Mouse (Mus musculus): ENCODE results near the gene Rnf24. TPM values are rescaled to one million over a fixed set of nuclear protein-coding genes. Genes with fewer than 3 reads are reported as not detected.

Gene Rnf24
- polyA plus RNA-seq, 1 experiment from 2014 or later: 13.9 TPM

GRCm38 (mm10) chr2:131254329-131254713 lies 98.4 kb downstream of the Rnf24 start:
- Histone ChIP-seq H3K36me3 (ENCODE audit: control insufficient read depth, insufficient read depth, low read length) (no peaks in the 10 kb centered on the region), H3K4me3 (ENCODE audit: low read depth, low read length) (no peak overlapping the region), H3K27me3 (replicated peaks; ENCODE audit: control insufficient read depth, insufficient read depth, low read length) (no peaks in the 10 kb centered on the region), H3K4me2 (ENCODE audit: low read length) (no peak overlapping the region), H3K9me3 (replicated peaks; ENCODE audit: control insufficient read depth, low read length) (no peaks in the 10 kb centered on the region), H3K27ac (ENCODE audit: low read depth, low read length) (no peak overlapping the region), H3K4me1 (ENCODE audit: control insufficient read depth, insufficient read depth, low read length) (no peaks in the 10 kb centered on the region), H3K9ac (ENCODE audit: low read length) (no peak overlapping the region)
- WGBS: 79% methylated on average over 2 of the region's 2 CpGs
- ATAC-seq: no peak
- no peak for DNase-seq (ENCODE audit: low spot score)

GRCm38 (mm10) chr2:131253681-131254328 lies 98.9 kb downstream of the Rnf24 start:
- Histone ChIP-seq H3K27ac (ENCODE audit: low read depth, low read length) (no peak overlapping the region), H3K9ac (ENCODE audit: low read length) (no peak overlapping the region), H3K4me3 (ENCODE audit: low read depth, low read length) (no peak overlapping the region), H3K27me3 (replicated peaks; ENCODE audit: control insufficient read depth, insufficient read depth, low read length) (no peaks in the 10 kb centered on the region), H3K9me3 (replicated peaks; ENCODE audit: control insufficient read depth, low read length) (no peaks in the 10 kb centered on the region), H3K4me2 (ENCODE audit: low read length) (no peak overlapping the region), H3K36me3 (ENCODE audit: control insufficient read depth, insufficient read depth, low read length) (no peaks in the 10 kb centered on the region), H3K4me1 (ENCODE audit: control insufficient read depth, insufficient read depth, low read length) (no peaks in the 10 kb centered on the region)
- WGBS: 39% methylated on average over 7 of the region's 7 CpGs
- DNase-seq (ENCODE audit: low spot score) (peak; percentile 59), ATAC-seq (no peak)

Small RNA genes within 50 kb of the gene (microRNA-seq; reads per million reads assigned to microRNA genes)
- gene Mir103-2: 52.8 reads per million, percentile 50 among the genes with 10 or more reads in this experiment

Other genes starting within 250 kb of the Rnf24 start
- 1.6 and 1.8 TPM in 2 replicates for gene Hspa12b, start 225.6 kb downstream of the Rnf24 start, polyA plus RNA-seq (2014; fragmentation: Nextera tagmentation; extraction: Ambion mirVana)
- not detected in 2 replicates for gene Gm11037, start 219.4 kb downstream of the Rnf24 start, polyA plus RNA-seq (2014; fragmentation: Nextera tagmentation; extraction: Ambion mirVana)
- gene 1700037H04Rik, start 192.8 kb downstream of the Rnf24 start, polyA plus RNA-seq (2014; fragmentation: Nextera tagmentation; extraction: Ambion mirVana): 110 and 112 TPM in 2 replicates
- gene Cenpb, start 172.8 kb downstream of the Rnf24 start, polyA plus RNA-seq (2014; fragmentation: Nextera tagmentation; extraction: Ambion mirVana): 9.3 and 9.7 TPM in 2 replicates
- 30.0 and 32.0 TPM in 2 replicates for gene Cdc25b, start 165.9 kb downstream of the Rnf24 start, polyA plus RNA-seq (2014; fragmentation: Nextera tagmentation; extraction: Ambion mirVana)
- gene Spef1, start 165.6 kb downstream of the Rnf24 start, polyA plus RNA-seq (2014; fragmentation: Nextera tagmentation; extraction: Ambion mirVana): 10.1 and 11.8 TPM in 2 replicates
- 29.9 and 30.3 TPM in 2 replicates for gene Ap5s1, start 145.8 kb downstream of the Rnf24 start, polyA plus RNA-seq (2014; fragmentation: Nextera tagmentation; extraction: Ambion mirVana)
- 6.5 and 6.6 TPM in 2 replicates for gene Mavs, start 118.8 kb downstream of the Rnf24 start, polyA plus RNA-seq (2014; fragmentation: Nextera tagmentation; extraction: Ambion mirVana)
- gene Pank2, start 90.4 kb downstream of the Rnf24 start, polyA plus RNA-seq (2014; fragmentation: Nextera tagmentation; extraction: Ambion mirVana): 29.4 and 34.4 TPM in 2 replicates
- 33.5 and 37.2 TPM in 2 replicates for gene Smox, start 138.6 kb upstream of the Rnf24 start, polyA plus RNA-seq (2014; fragmentation: Nextera tagmentation; extraction: Ambion mirVana)
- not detected in 2 replicates for gene Adra1d, start 209.4 kb upstream of the Rnf24 start, polyA plus RNA-seq (2014; fragmentation: Nextera tagmentation; extraction: Ambion mirVana)

Data from forebrain, embryonic 14.5 days (tissue).